Mouse (Mus musculus) kidney, postnatal 4 days (tissue): ENCODE data around the gene Lcn4.

Source experiments
- DNase-seq, 2 experiments: peaks; one replicate each; pipeline ENCODE4 v3.0.0; 2021; ENCODE audit warnings: mixed read lengths in 2 of 2

Lcn4 gene

DNA sequence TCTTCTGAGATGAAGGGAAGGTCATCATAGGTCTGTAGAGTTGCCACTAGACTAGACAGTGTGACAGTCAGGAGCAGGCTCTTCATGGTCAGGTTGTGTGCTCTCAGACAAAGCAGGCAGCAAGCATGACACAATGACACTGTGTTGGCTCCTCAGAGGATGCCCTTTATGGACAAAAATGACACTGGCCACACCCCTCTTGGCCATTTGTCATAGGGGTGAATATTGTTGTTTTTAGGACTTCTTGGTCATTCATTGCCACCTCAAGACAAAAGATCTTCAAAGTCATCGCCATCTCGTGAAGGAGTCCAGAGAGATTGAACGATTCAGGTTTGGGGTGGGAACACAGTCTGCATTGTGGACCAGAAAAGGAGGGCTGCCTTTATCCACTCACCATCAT lies at the start of gene Lcn4:
Lcn4 (minus strand) TSS at position 101 of the 400 bp plus-strand sequence.
- DNase-seq, result no peak

DNA sequence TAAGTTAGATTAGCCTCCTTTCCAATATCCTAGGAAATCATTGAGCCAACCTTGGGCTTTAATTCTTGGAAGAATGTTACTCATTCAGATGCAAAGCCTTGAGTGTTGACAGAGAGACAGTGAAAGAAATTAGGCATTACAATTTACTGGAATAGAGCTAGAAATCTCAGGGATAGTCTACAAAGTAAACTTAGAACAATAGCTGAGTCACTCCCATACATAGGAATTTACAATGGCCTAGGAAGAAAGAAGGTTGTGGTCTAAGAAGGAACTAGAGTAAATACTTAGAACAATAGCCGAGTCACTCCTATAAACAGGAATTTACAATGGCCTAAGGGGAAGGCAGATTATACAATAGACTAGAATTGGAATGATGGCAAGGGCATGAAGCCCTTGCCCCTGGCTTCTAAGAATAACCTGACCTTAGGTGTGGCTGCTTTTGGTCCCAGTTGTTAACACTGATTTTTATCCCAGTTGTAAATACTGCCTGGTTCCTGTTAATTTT lies 15.1 kb upstream of the Lcn4 start:
- no peak for DNase-seq

DNA sequence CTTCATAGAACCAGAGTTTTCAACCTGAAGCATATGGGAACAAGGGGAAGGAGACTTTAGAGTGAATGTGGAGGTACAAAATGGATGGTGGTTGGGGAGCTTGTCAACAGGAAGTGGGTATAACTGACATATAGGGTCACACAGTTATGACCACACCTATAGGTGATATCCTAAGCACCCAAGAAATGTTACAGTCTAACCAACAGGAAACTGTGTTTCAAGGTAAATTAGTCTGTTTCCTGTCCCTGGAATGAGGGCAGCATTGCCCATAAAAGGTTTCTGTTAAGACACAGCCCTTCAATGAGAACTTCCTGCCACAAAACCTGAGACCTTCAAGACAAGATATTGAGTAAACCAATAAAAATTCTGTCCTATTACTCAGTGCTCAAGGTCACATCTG lies 2.3 kb downstream of the Lcn4 start:
- DNase-seq, result no peak

DNA sequence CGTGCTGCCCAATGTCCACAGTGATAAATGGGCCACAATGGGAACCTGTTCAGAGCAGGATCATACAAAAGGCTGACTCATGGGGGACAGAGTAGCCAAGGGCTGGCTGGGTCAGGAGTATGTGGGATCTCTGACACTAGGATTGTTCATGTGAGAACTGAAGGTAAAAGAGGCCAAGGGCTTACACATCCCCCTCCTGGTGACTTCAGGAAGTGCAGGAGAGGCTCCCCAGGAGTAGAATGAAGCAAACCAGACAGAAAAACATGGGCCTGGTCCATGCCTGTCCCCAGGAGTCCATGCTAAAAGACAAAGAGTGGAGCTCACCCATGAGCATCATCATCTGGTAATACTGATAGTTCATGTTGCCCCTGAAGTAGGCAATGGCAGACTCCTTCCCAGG lies 7.5 kb downstream of the Lcn4 start:
- DNase-seq, result peak; percentile 78 to 79

DNA sequence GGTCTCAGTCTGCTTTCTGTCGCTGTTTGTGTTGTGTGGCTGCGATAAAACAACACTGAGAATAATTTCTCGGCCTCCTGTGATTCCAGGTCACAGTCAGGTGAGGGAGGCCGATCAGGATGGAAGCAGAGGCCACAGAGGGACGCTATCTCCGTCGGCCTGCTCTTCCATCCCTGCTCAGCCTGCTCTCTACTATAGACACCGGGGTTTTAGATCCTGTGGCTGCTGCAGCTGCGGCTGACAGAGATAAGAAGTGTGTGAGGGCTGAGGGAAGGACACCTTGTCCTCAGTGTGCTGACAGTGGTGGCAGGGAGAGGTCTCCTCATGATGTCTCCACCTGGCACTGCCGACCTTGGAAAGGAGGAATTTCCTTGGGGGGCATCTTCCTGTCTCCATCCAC lies 8.0 kb downstream of the Lcn4 start:
- no peak for DNase-seq

DNA sequence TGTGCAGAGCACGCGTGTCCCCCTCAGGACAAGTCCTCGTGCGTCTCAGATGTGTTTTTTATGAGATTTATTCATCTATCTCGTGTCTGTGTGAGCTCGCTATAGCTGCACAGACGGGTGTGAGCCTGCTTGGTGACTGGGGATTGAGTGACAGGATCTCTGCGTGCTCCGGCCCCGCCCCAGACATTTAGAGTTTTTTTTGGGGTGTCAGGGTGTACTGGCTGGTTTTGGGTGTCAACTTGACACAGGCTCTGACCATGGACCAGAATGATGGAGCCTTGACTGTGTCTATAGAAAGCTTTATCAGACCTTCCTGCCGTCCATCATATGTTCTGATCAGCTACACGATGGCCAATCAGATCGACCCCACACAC lies 8.6 kb downstream of the Lcn4 start:
- no peak for DNase-seq

DNA sequence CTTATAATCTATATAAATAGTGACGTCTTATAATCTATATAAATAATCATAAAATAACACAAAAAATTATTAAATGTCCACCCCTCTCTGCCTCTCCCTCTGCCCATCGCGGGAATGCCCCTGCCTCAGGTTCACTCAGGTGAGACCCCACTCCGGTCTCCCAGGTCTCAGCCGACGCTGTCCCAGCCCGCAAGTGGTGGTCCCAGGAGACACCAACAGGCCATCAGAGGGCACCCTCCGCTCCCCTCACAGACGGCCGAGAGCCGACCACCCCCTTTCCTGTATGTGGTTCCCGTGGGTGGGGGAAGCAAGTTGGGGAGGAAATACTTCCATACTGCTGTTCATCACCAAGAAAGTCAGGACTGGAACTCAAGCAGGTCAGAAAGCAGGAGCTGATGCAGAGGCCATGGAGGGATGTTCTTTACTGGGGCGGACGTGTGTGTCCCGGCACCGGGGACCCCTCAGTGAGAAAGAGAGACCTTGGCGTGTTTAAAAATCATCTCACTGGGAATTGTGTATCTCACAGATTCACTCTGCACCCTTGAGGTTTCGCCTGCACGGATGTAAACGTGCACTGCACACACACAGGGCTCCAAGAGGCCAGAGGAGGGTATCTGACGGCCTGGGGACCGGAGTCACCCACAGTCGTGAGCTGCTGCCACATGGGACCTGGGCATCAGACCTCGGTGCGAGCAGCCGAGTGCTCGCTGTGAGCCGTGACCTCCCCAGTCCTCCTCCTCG lies 9.1 kb downstream of the Lcn4 start:
- no peak for DNase-seq

DNA sequence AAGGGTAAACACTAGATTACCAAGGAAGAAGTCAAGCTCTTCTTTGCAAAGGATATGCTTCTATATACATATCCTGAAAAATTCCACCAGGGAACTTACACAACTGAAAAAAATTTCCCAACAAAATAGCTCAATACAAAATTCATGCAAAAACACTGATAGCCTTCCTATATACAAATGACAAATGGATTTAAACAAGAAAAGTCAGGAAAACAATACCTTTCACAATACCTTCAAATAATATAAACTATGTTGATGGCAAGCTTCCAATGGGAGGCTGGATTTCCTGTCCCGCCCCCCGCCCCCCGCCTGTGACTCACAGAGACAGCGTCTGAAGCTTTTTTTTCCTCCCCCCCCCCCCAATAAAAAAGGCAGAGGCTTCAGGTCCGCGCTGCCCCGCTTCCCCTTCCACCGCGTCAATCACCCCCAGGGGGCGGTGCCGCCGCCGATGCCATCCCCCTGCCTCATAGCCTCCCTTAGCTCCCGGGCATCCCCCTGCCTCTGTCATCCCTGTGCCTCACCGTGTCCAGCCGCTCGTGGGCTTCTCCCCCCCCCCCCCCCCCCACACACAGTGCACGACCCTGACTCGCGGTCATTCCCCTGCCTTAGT lies 9.8 kb downstream of the Lcn4 start:
- DNase-seq, result peak; percentile 27 to 45

DNA sequence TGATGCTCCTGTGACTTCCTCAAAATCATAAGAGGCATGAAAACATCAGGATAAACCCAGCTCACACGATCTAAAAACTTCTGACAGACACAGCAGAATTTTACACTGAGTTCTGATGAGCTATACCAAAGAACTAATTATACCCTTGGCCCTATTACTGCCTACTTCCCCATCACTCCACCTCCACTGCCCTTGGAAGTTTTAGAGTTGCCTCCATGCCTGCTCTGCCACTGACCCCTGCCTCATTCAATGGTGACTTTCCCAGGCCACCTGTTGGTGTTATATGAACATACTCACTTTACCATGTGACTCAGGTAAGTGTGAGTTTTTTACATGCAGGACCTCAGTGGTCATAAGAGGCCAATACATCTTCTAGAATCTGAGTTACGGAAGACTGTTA lies 13.7 kb downstream of the Lcn4 start:
- no peak for DNase-seq

DNA sequence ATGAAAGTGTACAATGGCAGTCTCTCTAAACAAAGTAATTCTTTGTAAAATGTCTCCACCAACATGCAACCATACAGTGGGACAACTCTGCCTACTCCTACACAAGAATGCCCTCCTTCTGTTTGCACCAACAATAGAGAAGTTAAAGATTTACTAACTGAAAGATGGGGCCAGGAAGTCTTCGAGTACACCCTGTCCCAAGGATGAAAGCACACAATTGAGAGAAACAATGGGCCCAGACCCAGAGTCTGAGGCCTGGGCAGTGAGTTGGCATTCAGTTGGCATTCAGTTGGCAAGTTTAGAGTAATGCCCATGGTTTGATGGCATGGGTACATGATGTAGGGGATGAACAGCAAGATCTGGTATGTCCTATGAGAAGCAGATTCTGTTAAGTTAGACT lies 16.4 kb downstream of the Lcn4 start:
- DNase-seq, result no peak

DNA sequence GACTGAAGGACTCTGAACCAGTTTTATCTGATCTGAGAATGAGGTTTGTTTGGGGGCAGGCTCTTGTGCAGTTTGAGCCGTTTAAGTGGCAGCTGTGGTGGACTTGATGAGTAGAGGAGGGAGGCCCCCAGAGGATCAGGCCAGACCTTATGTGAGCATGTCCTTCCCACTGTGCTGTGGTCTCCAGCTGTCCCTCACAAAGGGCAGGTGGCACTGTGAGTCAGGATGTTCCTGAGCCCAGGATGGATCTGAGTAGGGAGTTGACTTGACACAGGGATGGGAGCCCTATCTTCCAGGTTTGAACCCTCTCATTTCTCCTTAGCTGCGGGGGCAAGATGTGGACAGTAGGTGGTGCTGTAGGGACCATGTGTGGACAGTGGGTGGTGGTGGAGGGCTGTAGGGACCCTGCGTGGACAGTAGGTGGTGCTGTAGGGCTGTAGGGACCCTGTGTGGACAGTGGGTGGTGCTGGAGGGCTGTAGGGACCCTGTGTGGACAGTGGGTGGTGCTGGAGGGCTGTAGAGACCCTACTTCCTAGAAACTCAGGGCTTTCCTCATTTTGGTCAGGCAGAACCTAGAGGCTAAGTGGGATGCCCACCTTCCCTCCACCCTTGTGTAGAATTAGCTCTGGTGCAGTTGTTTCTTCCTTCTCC lies 24.3 kb downstream of the Lcn4 start:
- peak; percentile 84 to 87 for DNase-seq

DNA sequence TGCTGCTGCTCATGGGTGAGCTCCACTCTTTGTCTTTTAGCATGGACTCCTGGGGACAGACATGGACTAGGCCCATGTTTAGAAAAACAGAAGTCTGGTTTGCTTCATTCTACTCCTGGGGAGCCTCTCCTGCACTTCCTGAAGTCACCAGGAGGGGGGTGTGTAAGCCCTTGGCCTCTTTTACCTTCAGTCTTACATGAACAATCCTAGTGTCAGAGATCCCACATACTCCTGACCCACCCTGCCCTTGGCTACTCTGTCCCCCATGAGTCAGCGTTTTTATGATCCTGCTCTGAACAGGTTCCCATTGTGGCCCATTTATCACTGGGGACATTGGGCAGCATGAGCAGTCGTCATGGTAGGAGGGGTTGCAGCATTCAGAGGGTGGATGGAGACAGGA lies 27.1 kb downstream of the Lcn4 start:
- DNase-seq, result peak; percentile 69

DNA sequence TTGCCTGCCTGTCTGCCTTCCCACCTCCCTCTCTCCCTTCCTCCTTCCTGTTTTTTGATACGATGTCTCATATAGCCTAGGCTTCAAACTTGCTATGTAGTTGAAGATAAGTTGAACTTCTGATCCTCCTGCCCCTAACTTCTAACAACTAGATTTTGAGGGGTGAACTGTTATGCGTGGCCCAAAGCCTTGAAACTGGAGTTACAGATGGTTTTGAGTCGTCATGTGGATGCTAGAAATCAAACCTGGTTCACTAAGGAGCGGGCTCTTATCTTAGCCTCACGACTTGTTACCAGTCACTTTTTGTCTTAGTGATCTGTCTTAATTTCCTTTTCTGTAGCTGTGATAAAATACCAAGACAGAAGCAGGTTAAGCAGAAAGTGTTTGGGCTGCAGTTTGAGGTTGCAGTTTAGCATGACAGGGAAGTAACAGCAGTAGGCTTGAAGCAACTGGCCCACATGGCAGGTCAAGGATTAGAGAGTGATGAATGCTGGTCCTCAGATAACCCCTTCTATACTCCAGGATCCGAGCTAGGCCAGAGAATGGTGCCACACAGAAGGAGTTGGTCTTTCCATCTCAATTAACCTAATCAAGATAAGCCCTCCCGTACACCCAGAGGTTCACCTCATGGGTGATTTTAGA lies 30.0 kb downstream of the Lcn4 start:
- no peak for DNase-seq

DNA sequence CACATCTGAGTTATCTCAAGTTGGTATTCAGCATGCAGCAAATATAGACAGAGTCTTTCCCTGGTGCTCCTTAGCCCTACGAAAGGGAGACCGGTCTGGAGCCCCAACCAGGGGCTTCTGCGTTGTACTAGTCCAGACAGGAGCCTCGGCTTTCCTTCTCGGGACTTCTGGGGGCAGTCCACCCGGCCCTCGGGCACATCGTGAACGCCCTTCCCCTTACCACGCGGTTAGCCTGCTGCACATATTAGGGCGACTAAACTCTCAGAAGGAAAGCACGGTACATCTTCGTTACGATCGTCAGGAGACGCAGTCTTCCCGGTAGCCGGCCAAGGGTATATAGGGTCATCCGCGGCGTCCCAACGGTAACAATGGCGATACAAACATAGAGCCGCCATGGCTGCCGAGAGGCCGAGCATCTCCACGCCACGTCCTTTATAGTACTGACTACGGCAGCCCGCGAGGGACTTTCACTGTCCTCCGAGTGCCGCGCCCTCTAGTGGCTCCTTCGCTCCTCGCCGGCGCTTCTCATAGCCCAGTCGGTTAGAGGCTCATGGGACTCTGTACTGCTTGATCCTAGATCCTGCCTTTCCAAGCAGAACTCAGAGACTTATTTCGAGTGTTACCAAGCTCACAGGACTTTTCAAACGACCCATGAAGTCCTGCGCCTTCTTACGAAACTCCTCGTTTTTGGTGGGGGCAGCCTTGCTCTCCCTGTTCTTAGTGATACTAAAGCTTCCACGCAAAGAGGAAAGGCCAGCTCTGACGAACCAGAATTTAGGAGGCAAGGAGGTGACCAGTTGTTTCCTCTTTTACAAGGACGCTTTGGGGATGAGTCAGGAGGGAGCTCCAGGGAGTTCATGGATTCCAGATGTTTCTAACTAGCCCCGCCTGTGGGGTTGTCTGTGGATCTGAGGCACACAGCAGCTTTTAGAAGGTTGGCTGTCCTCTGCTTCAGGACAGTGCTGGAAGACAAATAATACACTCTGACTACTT lies 30.9 kb downstream of the Lcn4 start:
- peak; percentile 100 for DNase-seq

DNA sequence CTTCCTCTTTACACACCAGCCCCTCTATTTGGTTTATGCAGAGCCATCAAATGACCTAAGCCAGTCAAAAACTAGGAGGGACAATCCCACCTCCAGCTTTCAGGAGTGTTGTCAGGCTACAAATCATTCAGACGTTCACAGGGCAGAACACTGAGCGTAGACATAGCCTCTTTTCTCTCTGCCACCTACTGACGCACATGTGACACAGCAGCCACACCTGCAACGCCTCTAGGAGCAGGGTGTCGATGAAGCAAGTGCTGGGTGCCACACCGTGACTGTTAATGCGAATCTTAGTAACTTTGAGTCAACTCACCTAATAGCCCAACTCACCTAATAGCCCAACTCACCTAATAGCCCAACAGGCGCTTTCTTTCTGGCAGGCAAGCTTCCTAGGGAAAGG lies 32.0 kb downstream of the Lcn4 start:
- peak; percentile 55 to 73 for DNase-seq

DNA sequence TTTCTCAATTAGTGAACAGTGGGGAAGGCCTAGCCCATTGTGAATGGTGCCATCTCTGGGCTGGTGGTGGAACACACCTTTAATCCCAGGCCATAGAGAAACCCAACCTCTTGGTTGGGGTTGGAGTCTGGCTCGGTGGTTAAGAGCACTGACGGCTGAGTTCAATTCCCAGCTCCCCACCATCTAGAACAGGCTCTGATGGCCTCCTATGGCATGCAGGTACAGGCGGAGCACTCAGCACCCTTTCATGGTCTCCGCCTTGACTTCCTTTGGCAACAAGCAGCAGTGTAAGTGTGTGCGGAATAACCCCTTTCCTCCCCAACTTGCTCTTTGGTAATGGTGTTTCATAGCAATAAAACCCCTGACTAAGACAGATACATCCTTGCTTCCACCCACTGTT lies 32.5 kb downstream of the Lcn4 start:
- DNase-seq, result no peak

DNA sequence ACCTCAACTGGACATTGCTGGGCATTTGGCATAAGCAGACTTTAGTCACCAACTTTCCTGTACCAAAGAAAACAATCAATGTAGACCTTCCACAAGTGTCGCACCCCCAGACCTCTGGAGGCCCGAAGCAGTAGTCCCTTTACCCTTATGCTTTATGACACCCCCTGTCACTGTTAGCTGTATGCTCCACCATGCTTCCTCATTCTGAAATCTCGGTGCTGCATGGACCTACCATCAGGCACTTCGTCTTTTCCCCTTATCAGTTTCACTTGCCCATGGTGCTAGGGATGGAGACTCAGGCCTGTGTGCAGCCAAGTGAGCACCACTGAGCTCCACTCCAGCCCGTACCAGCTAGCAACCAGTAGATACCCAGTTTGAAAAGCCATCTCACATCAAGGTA lies 33.0 kb downstream of the Lcn4 start:
- no peak for DNase-seq

DNA sequence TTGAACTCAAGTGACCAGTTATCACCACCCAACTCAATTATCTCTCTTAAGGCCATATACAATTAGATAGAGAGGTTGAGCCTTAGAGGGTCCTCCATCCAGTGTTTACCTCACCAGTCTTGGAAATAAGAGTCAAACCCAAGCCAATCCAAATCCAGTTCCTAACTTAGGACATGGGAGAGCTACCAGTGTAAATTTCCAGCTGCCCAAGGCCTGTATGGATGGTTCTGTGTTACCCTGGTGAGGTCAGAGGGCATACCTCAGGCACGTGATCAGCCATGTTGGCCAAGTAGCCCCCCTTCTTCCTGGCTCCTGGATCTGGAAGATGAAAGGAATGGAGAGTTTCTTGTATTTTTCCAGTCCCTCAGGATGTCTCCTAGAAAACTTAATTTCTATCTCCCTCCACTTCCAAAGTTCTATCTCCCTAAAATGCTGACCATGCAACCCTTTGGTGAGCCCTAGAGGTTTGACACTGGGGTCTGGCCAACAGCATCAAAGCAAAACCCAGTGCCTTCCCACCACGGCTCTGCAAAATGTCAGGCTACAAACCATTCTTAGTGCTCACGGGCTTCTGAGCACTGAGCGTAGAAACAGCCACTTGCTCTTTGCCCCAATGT lies 33.7 kb downstream of the Lcn4 start:
- DNase-seq, result no peak

DNA sequence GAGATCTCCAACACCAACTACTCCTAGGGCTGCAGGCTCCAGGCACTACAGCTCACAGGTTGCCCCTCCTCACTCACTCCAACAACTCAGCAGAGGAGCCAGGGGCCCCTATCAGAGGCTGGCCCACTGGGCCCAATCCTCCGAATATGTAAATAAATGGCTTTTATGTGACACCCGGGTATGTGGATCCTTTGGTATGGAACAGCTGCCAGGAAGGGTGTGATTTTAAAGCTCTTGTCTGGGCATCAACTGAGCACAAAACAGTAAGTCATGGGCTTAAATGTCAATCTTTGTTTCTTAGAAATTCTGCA lies 34.8 kb downstream of the Lcn4 start:
- DNase-seq, result no peak

DNA sequence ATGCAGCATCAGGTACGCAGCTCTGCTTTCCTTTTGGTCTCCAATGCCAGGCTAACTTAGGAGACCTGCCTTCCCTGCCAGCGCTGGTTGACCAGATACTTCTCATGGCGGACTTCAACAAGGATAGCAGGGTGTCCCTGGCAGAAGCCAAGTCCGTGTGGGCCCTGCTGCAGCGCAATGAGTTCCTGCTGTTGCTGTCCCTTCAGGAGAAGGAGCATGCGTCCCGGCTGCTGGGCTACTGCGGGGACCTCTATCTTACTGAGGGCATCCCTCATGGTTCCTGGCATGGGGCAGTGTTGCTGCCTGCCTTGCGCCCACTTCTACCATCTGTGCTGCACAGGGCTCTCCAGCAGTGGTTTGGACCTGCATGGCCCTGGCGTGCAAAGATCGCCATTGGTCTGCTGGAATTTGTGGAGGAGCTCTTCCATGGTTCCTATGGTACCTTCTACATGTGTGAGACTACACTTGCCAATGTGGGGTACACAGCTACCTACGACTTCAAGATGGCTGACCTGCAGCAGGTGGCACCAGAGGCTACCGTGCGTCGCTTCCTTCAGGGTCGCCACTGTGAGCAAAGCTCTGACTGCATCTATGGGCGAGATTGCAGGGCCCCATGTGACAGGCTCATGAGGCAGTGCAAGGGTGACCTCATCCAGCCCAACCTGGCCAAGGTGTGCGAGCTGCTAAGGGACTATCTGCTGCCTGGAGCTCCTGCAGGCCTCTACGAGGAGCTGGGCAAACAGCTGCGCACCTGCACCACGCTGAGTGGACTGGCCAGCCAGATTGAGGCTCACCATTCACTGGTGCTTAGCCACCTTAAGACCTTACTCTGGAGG lies 35.4 kb downstream of the Lcn4 start:
- DNase-seq, result peak in 1 of 2 experiments; percentile 17
